Mouse (Mus musculus) layer of hippocampus, postnatal 36 days (tissue): Measurements from ENCODE around the gene Ccdc173. TPM values are rescaled to one million over a fixed set of nuclear protein-coding genes. Genes with fewer than 3 reads are reported as not detected.
"Not testable (repeated sequence)": the region's sequence is repeated elsewhere in the genome, so short reads cannot be mapped to it uniquely, and the experiment has no call there.

Experiments used
- DNase-seq, 2 experiments: peaks; one replicate each; pipeline ENCODE4 v3.0.0; 2022
- total RNA-seq, 2 experiments: library from RNA; stranded (reverse); gene quantifications; 2 replicates each; pipeline ENCODE4 v1.2.3; 2021

Gene Ccdc173
- 1 to 10 TPM; 2.6 to 3.4 TPM for total RNA-seq

- peak; percentile 96 to 97 for DNase-seq
Observed at GRCm38 (mm10) chr2:69789429-69790069, at the start of gene Ccdc173, which contains the start of gene Phospho2. Ccdc173 (minus strand) TSS chr2:69789575. Phospho2 (plus strand) TSS chr2:69789623.

- DNase-seq, result no peak
Observed at GRCm38 (mm10) chr2:69838707-69839106, 49.3 kb upstream of the Ccdc173 start.

GRCm38 (mm10) chr2:69837996-69838395, 48.6 kb upstream of the Ccdc173 start:
- DNase-seq, result no peak

GRCm38 (mm10) chr2:69837244-69837967, 48.0 kb upstream of the Ccdc173 start:
- no peak for DNase-seq

GRCm38 (mm10) chr2:69830116-69830515, 40.7 kb upstream of the Ccdc173 start:
- no peak for DNase-seq

GRCm38 (mm10) chr2:69829680-69830079, 40.3 kb upstream of the Ccdc173 start:
- DNase-seq, result no peak

GRCm38 (mm10) chr2:69828031-69828430, 38.7 kb upstream of the Ccdc173 start:
- no peak for DNase-seq

- DNase-seq, result no peak
Observed at GRCm38 (mm10) chr2:69826380-69826779, 37.0 kb upstream of the Ccdc173 start.

GRCm38 (mm10) chr2:69825898-69826297, 36.5 kb upstream of the Ccdc173 start:
- DNase-seq, result no peak

- peak; percentile 24 to 29 for DNase-seq
Observed at GRCm38 (mm10) chr2:69823129-69823677, 33.8 kb upstream of the Ccdc173 start.

GRCm38 (mm10) chr2:69822361-69823128, 33.2 kb upstream of the Ccdc173 start:
- DNase-seq, result peak; percentile 28 to 44

- DNase-seq, result no peak
Observed at GRCm38 (mm10) chr2:69821711-69822110, 32.3 kb upstream of the Ccdc173 start, which contains the start of gene Klhl23. Klhl23 (plus strand) TSS chr2:69821944.

- DNase-seq, result no peak
Observed at GRCm38 (mm10) chr2:69820201-69820600, 30.8 kb upstream of the Ccdc173 start.

GRCm38 (mm10) chr2:69818350-69819085, 29.1 kb upstream of the Ccdc173 start:
- DNase-seq, result no peak

GRCm38 (mm10) chr2:69816575-69816974, 27.2 kb upstream of the Ccdc173 start:
- no peak for DNase-seq

- not testable (repeated sequence) for DNase-seq
Observed at GRCm38 (mm10) chr2:69811349-69811748, 22.0 kb upstream of the Ccdc173 start.

- no peak for DNase-seq
Observed at GRCm38 (mm10) chr2:69810169-69810568, 20.8 kb upstream of the Ccdc173 start.

- not testable (repeated sequence) for DNase-seq
Observed at GRCm38 (mm10) chr2:69804663-69805062, 15.3 kb upstream of the Ccdc173 start.

GRCm38 (mm10) chr2:69803756-69804155, 14.4 kb upstream of the Ccdc173 start:
- no peak for DNase-seq

GRCm38 (mm10) chr2:69802911-69803312, 13.5 kb upstream of the Ccdc173 start:
- peak; percentile 34 to 41 for DNase-seq

- no peak for DNase-seq
Observed at GRCm38 (mm10) chr2:69790722-69791121, 1.3 kb upstream of the Ccdc173 start.

- peak; percentile 75 to 81 for DNase-seq
Observed at GRCm38 (mm10) chr2:69790285-69790684, 910 bp upstream of the Ccdc173 start.
